In genomic region chr5:118170888-118171529, GRCm38 (mm10) we compare ENCODE assay signal across 7 mouse cellular contexts. TPM values are rescaled to one million over a fixed set of nuclear protein-coding genes. Genes with fewer than 3 reads are reported as not detected.
DNase-seq lines count a peak whose midpoint lies in the region; ATAC-seq and TF ChIP-seq lines count a peak whose summit lies in the region.

No protein-coding gene starts in this region.

- 2% methylated on average over 25 of the region's 25 CpGs for WGBS in forebrain, embryonic 11.5 days
- WGBS in intestine, embryonic 15.5 days, result 2% methylated on average over 25 of the region's 25 CpGs
- 2% methylated on average over 25 of the region's 25 CpGs for WGBS in liver, postnatal 0 days (ENCODE audit: insufficient replicate concordance)
- under 1% methylated on average over 25 of the region's 25 CpGs for WGBS in stomach, embryonic 15.5 days

- H3K4me2 ChIP-seq in CH12.LX (ENCODE audit: insufficient read depth, low read depth, poor library complexity, severe bottlenecking), result no peak overlapping the region; the same call in 1 of the 2 replicates
- H3K4me2 ChIP-seq in forebrain, embryonic 11.5 days (ENCODE audit: low read depth, low read length, severe bottlenecking), result peak overlapping the region; percentile 5; the same call in 1 of the 2 replicates
- peak overlapping the region; percentile 73 for H3K4me2 ChIP-seq in intestine, embryonic 15.5 days (replicated peaks)
- peak overlapping the region; percentile 69 for H3K4me2 ChIP-seq in liver, postnatal 0 days (ENCODE audit: low read depth, low read length)
- H3K4me2 ChIP-seq in stomach, embryonic 15.5 days, result peak overlapping the region; percentile 70; the same call in 1 of the 2 replicates

- ATAC-seq in forebrain, embryonic 11.5 days (replicated peaks; ENCODE audit: low FRiP score), result 0 out of 2 replicates have a peak, but pooled peaks have one; percentile 28
- no peak for ATAC-seq in intestine, embryonic 15.5 days
- ATAC-seq in liver, postnatal 0 days, result no peak
- ATAC-seq in stomach, embryonic 15.5 days (ENCODE audit: insufficient read depth, low FRiP score, low read depth), result no peak
- no peak for ATAC-seq in activated CD4-positive, CD25-positive, alpha-beta regulatory T cell, adult 4 months

- TF ChIP-seq POLR2A in CH12.LX (IDR thresholded peaks at IDR 0.05; ENCODE audit: low read depth, low read length), result no peak

- TF ChIP-seq CTCF in CH12.LX (conservative IDR thresholded peaks at IDR 0.05 in 1 of 2, IDR thresholded peaks at IDR 0.05 in 1 of 2; ENCODE audit: low read depth in 2 of 2, low read length in 2 of 2), result peak in 1 of 2 experiments; percentile 32; a peak in 2 of 4 replicates
- TF ChIP-seq CTCF in liver, postnatal 0 days (IDR thresholded peaks at IDR 0.05; ENCODE audit: low read depth), result peak; percentile 34

- H3K9me3 ChIP-seq in CH12.LX (replicated peaks; ENCODE audit: low read length), result peaks cover 16% of the 10 kb centered on the region
- peaks cover 4% of the 10 kb centered on the region; the same call in 1 of the 2 replicates for H3K9me3 ChIP-seq in forebrain, embryonic 11.5 days (ENCODE audit: control insufficient read depth, low read length)
- H3K9me3 ChIP-seq in intestine, embryonic 15.5 days, result no peaks in the 10 kb centered on the region
- peaks cover 4% of the 10 kb centered on the region; the same call in 1 of the 2 replicates for H3K9me3 ChIP-seq in liver, postnatal 0 days (ENCODE audit: low read length)
- no peaks in the 10 kb centered on the region; the same call in 1 of the 2 replicates for H3K9me3 ChIP-seq in stomach, embryonic 15.5 days

- H3K9ac ChIP-seq in CH12.LX (ENCODE audit: insufficient read depth, low read depth), result no peak overlapping the region
- no peak overlapping the region for H3K9ac ChIP-seq in forebrain, embryonic 11.5 days (ENCODE audit: low read length)
- no peak overlapping the region for H3K9ac ChIP-seq in intestine, embryonic 15.5 days
- no peak overlapping the region for H3K9ac ChIP-seq in liver, postnatal 0 days (replicated peaks)
- H3K9ac ChIP-seq in stomach, embryonic 15.5 days, result no peak overlapping the region

- TF ChIP-seq RAD21 in CH12.LX (IDR thresholded peaks at IDR 0.05; ENCODE audit: low read depth, low read length), result no peak; the same call in 1 of the 2 replicates

- H3K79me2 ChIP-seq in CH12.LX (replicated peaks; ENCODE audit: control insufficient read depth, extremely low read depth, insufficient read depth, poor library complexity, severe bottlenecking), result no peaks in the 10 kb centered on the region

- in situ Hi-C loops in CH12.LX (cut with MboI; ENCODE audit: low pct_ligation_motif_present, low pct_unique_long_range_greater_than_20kb, low sequenced_read_pairs), result no loop called here

- H3K36me3 ChIP-seq in CH12.LX (replicated peaks in 1 of 2; ENCODE audit: control insufficient read depth in 1 of 2, insufficient read depth in 1 of 2, low read length in 1 of 2), result no peaks in the 10 kb centered on the region
- no peaks in the 10 kb centered on the region for H3K36me3 ChIP-seq in forebrain, embryonic 11.5 days (ENCODE audit: control insufficient read depth, insufficient read depth, low read length)
- no peaks in the 10 kb centered on the region for H3K36me3 ChIP-seq in intestine, embryonic 15.5 days
- no peaks in the 10 kb centered on the region for H3K36me3 ChIP-seq in liver, postnatal 0 days (replicated peaks; ENCODE audit: insufficient read depth, low read length)
- no peaks in the 10 kb centered on the region for H3K36me3 ChIP-seq in stomach, embryonic 15.5 days

- H3K27me3 ChIP-seq in CH12.LX (replicated peaks), result peaks cover 72% of the 10 kb centered on the region
- peaks cover 74% of the 10 kb centered on the region for H3K27me3 ChIP-seq in forebrain, embryonic 11.5 days (ENCODE audit: control insufficient read depth, insufficient read depth, low read length)
- H3K27me3 ChIP-seq in intestine, embryonic 15.5 days (replicated peaks), result peaks cover 72% of the 10 kb centered on the region
- H3K27me3 ChIP-seq in liver, postnatal 0 days (ENCODE audit: insufficient read depth, low read length), result peaks cover 75% of the 10 kb centered on the region
- peaks cover 75% of the 10 kb centered on the region for H3K27me3 ChIP-seq in stomach, embryonic 15.5 days (replicated peaks)

- no peak for TF ChIP-seq EP300 in CH12.LX (IDR thresholded peaks at IDR 0.05; ENCODE audit: low read length)
- TF ChIP-seq EP300 in liver, postnatal 0 days (IDR thresholded peaks at IDR 0.05; ENCODE audit: low read depth), result no peak

- peak; percentile 63 for DNase-seq in CD4-positive, CD25-positive, alpha-beta regulatory T cell, adult 2 months (ENCODE audit: low read depth, low spot score)
- no peak for DNase-seq in CH12.LX (ENCODE audit: extremely low read depth)
- peak; percentile 62 for DNase-seq in forebrain, embryonic 11.5 days (ENCODE audit: low spot score)
- peak; percentile 24 for DNase-seq in liver, postnatal 0 days

- H3K4me3 ChIP-seq in CH12.LX (replicated peaks in 1 of 3; ENCODE audit: low read depth in 2 of 3, low read length in 2 of 3, poor library complexity in 1 of 3), result no peak overlapping the region
- peak overlapping the region; percentile 24 for H3K4me3 ChIP-seq in forebrain, embryonic 11.5 days (ENCODE audit: low read depth, low read length)
- H3K4me3 ChIP-seq in intestine, embryonic 15.5 days (replicated peaks), result peak overlapping the region; percentile 37
- H3K4me3 ChIP-seq in liver, postnatal 0 days (ENCODE audit: low read depth, low read length), result peak overlapping the region; percentile 42; the same call in 1 of the 2 replicates
- H3K4me3 ChIP-seq in stomach, embryonic 15.5 days (replicated peaks), result peak overlapping the region; percentile 40

- dilution Hi-C loops in CH12.LX (cut with MboI; ENCODE audit: extremely low pct_ligation_motif_present, extremely low pct_unique_long_range_greater_than_20kb, low sequenced_read_pairs), result no loop called here

- peaks cover 0 to 9% of the 10 kb centered on the region in 2 experiments; a peak in 2 of 4 replicates for H3K4me1 ChIP-seq in CH12.LX (ENCODE audit: control insufficient read depth in 1 of 2, insufficient read depth in 2 of 2)
- peaks cover 11% of the 10 kb centered on the region; the same call in 1 of the 2 replicates for H3K4me1 ChIP-seq in forebrain, embryonic 11.5 days (replicated peaks; ENCODE audit: control insufficient read depth, insufficient read depth, low read length)
- H3K4me1 ChIP-seq in intestine, embryonic 15.5 days (replicated peaks), result peaks cover 29% of the 10 kb centered on the region
- peaks cover 13% of the 10 kb centered on the region for H3K4me1 ChIP-seq in liver, postnatal 0 days (ENCODE audit: insufficient read depth)
- H3K4me1 ChIP-seq in stomach, embryonic 15.5 days, result peaks cover 33% of the 10 kb centered on the region

- H3K27ac ChIP-seq in CH12.LX (ENCODE audit: insufficient read depth, low read depth), result no peak overlapping the region
- H3K27ac ChIP-seq in forebrain, embryonic 11.5 days (ENCODE audit: low read depth, low read length), result no peak overlapping the region
- H3K27ac ChIP-seq in intestine, embryonic 15.5 days, result no peak overlapping the region
- H3K27ac ChIP-seq in liver, postnatal 0 days (ENCODE audit: low read depth), result no peak overlapping the region
- no peak overlapping the region for H3K27ac ChIP-seq in stomach, embryonic 15.5 days

TF ChIP-seq in CH12.LX, 34 proteins besides CTCF, POLR2A, EP300 and RAD21:
- TF ChIP-seq SMC3 (IDR thresholded peaks at IDR 0.05; ENCODE audit: low read depth, low read length) (peak; percentile 5; the same call in 1 of the 2 replicates), MAX (IDR thresholded peaks at IDR 0.05; ENCODE audit: low read length) (no peak)

RNA-seq across cellular contexts. Expression of gene Hrk, which starts 6.6 kb away (rescaled TPM):
- total RNA-seq in CH12.LX (2012; rRNA removed) (not detected in 2 replicates), CH12.LX (2014; rRNA removed) (not detected in 2 replicates)
- polyA plus RNA-seq in CH12.LX (2012; ENCODE audit: insufficient read length, low read depth), result not detected in 2 replicates
- polyA plus RNA-seq in forebrain, embryonic 11.5 days (2014; fragmentation: Nextera tagmentation; extraction: Ambion mirVana), result 0.09 and 0.20 TPM in 2 replicates
- polyA plus RNA-seq in intestine, embryonic 15.5 days (2015; fragmentation: Nextera tagmentation; extraction: Ambion mirVana), result 0.11 and 0.25 TPM in 2 replicates
- not detected in 2 replicates for polyA plus RNA-seq in liver, postnatal 0 days (2015; fragmentation: Nextera tagmentation; extraction: Ambion mirVana)
- 0.48 and 0.68 TPM in 2 replicates for polyA plus RNA-seq in stomach, embryonic 15.5 days (2015; fragmentation: Nextera tagmentation; extraction: Ambion mirVana)
- under 1 TPM in 1 of 2 experiments, not detected in 1; 0.08 TPM for polyA plus RNA-seq in activated CD4-positive, CD25-positive, alpha-beta regulatory T cell, adult 4 months (2017; shearing (Covaris generic))

RNA-seq across cellular contexts. Expression of gene Fbxw8, which starts 15.7 kb away (rescaled TPM):
- total RNA-seq in CH12.LX (2012; rRNA removed) (50.9 and 55.1 TPM in 2 replicates), CH12.LX (2014; rRNA removed) (38.9 and 41.7 TPM in 2 replicates)
- polyA plus RNA-seq in CH12.LX (2012; ENCODE audit: insufficient read length, low read depth), result 41.4 and 47.3 TPM in 2 replicates
- polyA plus RNA-seq in forebrain, embryonic 11.5 days (2014; fragmentation: Nextera tagmentation; extraction: Ambion mirVana), result 27.6 and 28.5 TPM in 2 replicates
- polyA plus RNA-seq in intestine, embryonic 15.5 days (2015; fragmentation: Nextera tagmentation; extraction: Ambion mirVana), result 20.7 and 22.6 TPM in 2 replicates
- polyA plus RNA-seq in liver, postnatal 0 days (2015; fragmentation: Nextera tagmentation; extraction: Ambion mirVana), result 6.3 and 7.1 TPM in 2 replicates
- polyA plus RNA-seq in stomach, embryonic 15.5 days (2015; fragmentation: Nextera tagmentation; extraction: Ambion mirVana), result 23.6 and 24.0 TPM in 2 replicates
- polyA plus RNA-seq in activated CD4-positive, CD25-positive, alpha-beta regulatory T cell, adult 4 months (2017; shearing (Covaris generic)), result 1 to 10 TPM; 3.1 to 3.6 TPM

Comparison
In these comparisons a context has a peak if more than half of its experiments do, and no peak if none do; other contexts are left out.
1. H3K4me3 ChIP-seq: peak in forebrain, embryonic 11.5 days (single experiment), intestine, embryonic 15.5 days (single experiment), liver, postnatal 0 days (single experiment) and stomach, embryonic 15.5 days (single experiment); none in CH12.LX (0 of 3).